Mouse (Mus musculus) cerebellum, adult 18-20 months (tissue): ENCODE data around the gene Fyttd1.

Experiments
- DNase-seq, 2 experiments: peaks; one replicate each; pipeline ENCODE4 v3.0.0; 2021

Fyttd1 gene

GRCm38 (mm10) chr16:32945379-32945778 lies 68.1 kb downstream of the Fyttd1 start:
- DNase-seq, result no peak

- DNase-seq, result no peak
Measured at GRCm38 (mm10) chr16:32948016-32948415, 70.7 kb downstream of the Fyttd1 start.

DNA sequence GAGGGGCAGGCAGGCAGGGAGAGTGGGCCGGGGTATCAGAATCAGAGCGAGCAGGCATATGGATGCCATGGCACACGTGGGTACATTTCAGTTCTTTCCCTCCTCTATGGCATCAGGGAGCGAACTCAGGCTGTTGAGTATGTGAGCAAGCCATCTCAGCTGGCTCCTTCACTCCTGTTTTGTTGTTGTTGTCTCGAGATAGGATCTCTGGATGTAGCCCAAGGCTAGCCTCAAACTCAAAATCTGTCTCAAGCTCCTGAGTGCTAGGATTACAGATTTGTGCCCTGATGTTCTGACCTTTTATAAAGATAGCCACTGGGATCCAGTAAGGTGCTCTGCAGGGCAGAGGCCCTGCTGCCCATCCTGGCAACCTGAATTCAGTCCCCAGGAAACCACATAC lies 71.4 kb downstream of the Fyttd1 start:
- no peak for DNase-seq

GRCm38 (mm10) chr16:32949281-32949680 lies 72.0 kb downstream of the Fyttd1 start:
- DNase-seq, result no peak

GRCm38 (mm10) chr16:32951074-32951473 lies 73.8 kb downstream of the Fyttd1 start:
- DNase-seq, result no peak

- no peak for DNase-seq
Measured at GRCm38 (mm10) chr16:32953806-32954205, 76.5 kb downstream of the Fyttd1 start.

- DNase-seq, result no peak
Measured at GRCm38 (mm10) chr16:32954304-32954703, 77.0 kb downstream of the Fyttd1 start.

DNA sequence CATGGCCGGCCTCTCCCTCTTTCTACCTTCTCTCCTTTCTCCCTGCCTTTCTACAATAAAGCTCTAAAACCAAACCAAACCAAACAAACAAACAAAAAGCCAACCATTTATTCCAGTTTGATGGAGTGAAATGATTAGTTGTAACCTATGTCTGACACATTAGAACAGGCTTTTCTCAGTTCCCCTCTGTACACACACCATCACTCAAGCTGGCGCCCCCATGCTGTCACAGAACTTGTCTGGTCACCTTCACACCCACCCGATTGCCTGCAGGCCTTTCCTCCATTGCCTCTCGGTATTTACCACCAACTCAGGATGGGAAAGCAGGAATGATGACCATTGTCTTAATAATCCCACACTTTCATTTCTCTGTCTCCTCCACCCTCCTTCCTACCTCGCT lies 79.6 kb downstream of the Fyttd1 start:
- no peak for DNase-seq
